Mouse (Mus musculus) mouse trophoblast stem cell (cell line): ENCODE data around the gene Hes5.

Experiments
- in situ Hi-C, 2 experiments: fragments of 300-500 bp; cut with MseI, MboI; formaldehyde crosslinking; loops; 2 replicates in 1 of 2; 3 replicates in 1 of 2; pipeline ENCODE4 v1.15.1; 2025

Gene Hes5

GRCm38 (mm10) chr4:154942632-154943322 lies 17.9 kb upstream of the Hes5 start:
- in situ Hi-C loops: loop anchor here (5.0 to 10.0 kb wide), 2 partner anchors 65 to 68 kb away; no protein-coding TSS in a partner anchor

- in situ Hi-C loops: loop anchor here (5.0 to 10.0 kb wide), 2 partner anchors 66 to 69 kb away; no protein-coding TSS in a partner anchor
Measured at GRCm38 (mm10) chr4:154943323-154944039, 17.2 kb upstream of the Hes5 start.

DNA sequence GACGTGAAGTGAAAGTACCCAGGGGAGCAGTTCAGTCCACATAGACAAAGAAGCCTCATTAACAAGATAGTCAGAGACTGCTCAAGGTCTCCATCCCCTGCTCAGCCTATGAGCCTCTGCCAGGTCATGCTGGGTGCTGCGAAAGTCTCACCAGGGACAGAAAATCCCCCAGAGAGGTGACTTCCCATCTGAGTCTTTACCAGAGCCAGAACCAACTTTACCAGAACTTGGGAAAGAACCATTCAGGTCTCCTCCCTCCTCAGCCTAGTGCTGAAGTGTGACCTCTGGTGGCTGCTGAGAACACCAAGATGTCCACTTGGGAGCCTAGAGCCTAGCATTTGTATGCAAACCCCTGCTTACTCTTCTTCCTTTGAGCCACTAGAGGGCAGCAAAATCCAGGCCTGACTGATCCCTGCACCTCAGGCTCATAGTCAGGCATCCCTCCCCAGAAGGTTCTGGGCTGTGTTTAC lies 16.6 kb upstream of the Hes5 start:
- in situ Hi-C loops: loop anchor here (5.0 to 10.0 kb wide), 2 partner anchors 67 to 69 kb away; no protein-coding TSS in a partner anchor

DNA sequence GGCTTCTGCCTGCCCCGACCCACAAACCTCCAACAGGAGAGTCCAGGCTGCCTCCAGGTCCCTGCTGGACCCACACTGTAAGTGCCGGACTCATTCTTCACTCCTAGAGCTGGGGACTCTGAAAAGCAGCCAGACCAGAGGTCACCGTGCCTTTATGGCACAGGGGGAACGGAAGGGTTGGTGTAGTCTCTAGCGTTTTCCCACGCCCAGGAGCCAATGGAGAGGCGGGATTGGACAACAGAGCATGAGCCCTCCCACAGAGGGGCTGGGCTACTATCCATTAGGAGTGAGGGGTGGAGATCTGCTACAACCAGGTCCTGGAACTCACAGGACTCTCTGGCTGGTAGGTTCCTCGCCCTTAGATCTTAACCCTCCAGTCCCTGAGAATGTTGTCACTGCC lies 14.4 kb upstream of the Hes5 start:
- in situ Hi-C loops: loop anchor here in 1 of 2 experiments (10.0 kb wide), 1 partner anchor 72 kb away; no protein-coding TSS in a partner anchor

DNA sequence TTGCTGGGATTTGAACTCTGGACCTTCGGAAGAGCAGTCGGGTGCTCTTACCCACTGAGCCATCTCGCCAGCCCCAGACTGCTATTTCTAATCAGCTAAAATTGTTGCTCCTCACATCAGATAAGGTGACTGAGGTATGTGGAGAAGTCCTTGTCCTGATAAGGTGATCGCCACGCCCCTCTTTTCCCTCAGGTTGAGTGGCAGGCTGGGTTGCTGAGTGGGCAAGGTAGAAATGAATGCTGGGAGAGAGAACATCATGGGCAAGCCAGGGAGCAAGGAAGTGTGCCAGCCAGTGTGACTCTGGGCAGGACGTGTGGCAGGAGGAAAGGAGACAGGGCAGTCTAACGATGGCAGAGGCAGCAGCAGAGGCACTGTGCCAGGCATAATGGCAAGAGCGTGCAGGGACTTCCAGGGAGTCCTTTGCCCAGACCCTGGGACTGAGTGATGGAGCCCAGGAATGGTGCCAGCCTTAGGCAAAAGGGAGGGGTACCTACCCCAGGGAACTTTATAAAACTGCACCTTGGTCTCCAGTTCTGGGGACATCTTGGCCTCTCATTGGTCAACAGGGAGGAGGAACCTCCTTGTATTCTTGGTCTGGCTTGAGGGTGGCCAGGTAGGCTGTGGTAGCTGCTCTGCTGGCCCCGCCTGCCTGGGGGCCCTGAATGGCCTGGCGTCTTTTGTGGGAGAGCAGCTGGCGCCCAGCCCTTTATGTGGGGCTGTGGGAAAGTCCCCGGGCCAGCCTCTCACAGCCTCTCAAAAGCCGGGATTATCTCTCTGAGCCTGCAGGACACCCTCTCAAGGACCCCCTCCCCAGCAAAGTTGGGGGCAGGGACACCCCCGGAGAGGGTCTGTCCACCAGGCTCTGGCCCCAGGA lies 12.4 kb upstream of the Hes5 start:
- in situ Hi-C loops: loop anchor here in 1 of 2 experiments (10.0 kb wide), 1 partner anchor 74 kb away; no protein-coding TSS in a partner anchor

DNA sequence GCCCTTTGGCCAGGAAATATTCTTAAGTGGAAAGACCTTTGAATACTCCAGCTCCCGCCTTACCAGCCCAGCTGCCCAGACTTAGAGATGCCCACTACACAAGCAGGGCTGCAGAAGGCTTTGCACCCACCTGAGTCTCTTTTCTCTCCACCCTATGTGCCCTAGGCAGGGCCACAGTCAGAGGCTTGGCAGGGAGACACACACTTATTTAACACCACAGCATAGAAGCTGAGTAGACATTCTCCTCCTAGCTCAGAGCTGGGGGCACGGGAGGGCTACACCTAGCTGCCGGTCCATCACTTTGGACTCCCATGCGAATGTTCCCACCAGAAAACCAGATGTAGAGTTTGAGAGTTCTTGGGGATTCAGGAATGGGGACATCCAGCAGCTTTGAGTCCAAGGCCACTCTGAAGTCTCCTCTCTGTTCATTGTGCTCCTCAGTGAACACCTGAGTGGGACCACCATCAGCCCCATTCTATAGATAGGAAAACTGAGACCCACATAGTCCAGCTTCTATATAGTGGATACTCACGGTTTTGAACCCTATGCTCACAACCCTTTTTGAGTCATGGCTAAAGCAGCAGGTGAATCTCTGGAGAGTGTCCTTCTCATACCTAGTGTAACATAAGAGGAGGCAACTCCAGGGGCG lies 11.7 kb upstream of the Hes5 start:
- in situ Hi-C loops: loop anchor here in 1 of 2 experiments (10.0 kb wide), 1 partner anchor 74 kb away; no protein-coding TSS in a partner anchor

DNA sequence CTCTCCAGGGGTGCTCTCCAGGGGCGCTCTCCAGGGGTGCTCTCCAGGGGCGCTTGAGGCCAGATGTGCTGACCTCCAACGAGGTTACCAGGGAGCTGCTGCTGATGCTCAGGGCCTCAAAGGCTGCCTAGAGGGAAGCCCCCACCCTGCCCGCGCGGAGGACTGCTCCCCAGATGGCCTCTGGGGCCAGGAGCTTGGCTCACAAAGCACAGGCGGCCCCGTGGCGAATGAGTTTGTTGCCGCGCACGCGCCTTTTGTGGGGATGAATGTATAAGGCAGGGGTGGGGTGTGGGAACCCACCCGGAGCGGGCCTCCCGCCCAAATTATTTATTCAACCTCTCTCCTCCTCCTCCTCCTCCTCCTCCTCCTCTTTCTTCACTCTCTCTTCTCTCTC lies 11.1 kb upstream of the Hes5 start:
- in situ Hi-C loops: loop anchor here in 1 of 2 experiments (10.0 kb wide), 1 partner anchor 75 kb away; no protein-coding TSS in a partner anchor

DNA sequence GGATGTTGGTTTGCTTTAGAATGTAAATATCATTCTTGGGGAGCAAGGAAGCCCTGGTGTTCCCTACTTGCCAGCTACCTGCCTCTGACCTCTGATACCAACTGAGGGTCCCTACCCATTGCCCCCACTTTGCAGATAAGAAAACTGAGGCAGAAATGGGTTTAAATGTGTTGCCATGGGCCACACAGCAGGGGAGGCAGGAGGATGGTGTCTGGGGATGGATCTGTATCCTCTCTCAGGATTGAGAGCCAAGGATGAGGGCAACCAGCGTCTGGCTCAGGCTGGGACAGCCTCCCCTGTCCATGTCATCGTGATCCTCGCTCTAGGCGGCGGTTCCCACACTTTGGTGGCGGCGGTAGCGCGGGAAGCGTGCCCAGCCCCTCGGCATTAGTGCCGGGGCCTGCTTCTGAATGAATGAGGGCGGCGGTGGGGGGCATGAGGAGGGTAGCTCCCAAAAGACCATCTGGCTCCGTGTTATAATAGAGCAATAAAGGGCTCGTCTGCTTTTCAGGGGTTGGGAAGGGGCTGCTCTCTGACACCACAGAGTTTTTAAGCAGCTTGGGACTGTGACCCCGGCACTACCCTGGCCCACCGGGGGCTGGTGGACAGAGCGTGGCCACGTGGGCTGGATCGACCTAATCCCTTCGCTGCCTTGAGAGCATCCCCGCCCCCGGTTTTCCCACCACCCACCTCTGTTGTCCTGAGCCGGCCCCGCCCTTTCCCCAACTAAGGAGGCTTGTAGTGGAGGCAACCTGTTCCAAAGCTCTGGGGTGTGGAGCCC lies 8.1 kb upstream of the Hes5 start:
- in situ Hi-C loops: no loop called here

DNA sequence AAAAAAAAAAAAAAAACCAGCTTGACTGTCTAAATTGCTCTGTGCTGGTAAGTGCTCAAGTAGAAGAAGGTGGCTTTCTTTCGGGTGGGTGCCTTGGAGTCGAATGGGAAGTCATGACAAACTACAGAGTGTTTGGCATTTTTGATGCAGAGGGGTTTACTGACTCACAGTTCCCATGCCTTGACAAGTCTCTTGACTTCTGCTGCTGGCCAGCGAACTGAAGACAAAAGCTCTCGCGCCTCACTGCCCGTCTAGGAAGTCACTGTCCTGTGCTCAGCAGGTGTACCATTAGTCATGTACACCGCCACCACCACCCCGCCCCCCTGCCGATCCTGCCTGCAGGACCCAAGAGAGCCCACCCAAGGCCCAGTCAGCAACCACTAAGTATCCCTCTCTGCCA lies 4.1 kb upstream of the Hes5 start:
- in situ Hi-C loops: no loop called here

GRCm38 (mm10) chr4:154957289-154957993 lies 3.3 kb upstream of the Hes5 start:
- in situ Hi-C loops: no loop called here

- in situ Hi-C loops: no loop called here
Measured at GRCm38 (mm10) chr4:154958171-154958570, 2.6 kb upstream of the Hes5 start.

DNA sequence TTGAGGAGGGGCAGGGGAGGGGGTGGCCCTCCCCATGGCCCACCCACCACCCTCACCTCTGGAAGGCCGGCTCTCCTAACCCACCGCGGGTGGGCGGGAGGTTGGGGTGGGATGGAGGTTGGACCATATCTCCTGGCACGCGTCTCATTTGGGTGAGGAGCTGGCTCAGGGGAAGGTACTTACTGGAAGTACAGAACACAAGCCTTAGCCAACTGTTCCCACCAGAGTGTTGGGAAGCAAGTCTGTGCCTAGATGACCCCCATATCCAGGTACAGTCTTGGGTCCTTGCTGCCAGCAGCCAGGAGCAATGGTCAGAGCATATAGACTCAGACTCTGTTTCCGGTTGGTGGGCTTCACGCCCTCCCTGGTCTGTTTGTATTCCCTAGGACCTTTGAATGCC lies 2.1 kb upstream of the Hes5 start:
- in situ Hi-C loops: no loop called here

- in situ Hi-C loops: no loop called here
Measured at GRCm38 (mm10) chr4:154960021-154960689, 568 bp upstream of the Hes5 start.

DNA sequence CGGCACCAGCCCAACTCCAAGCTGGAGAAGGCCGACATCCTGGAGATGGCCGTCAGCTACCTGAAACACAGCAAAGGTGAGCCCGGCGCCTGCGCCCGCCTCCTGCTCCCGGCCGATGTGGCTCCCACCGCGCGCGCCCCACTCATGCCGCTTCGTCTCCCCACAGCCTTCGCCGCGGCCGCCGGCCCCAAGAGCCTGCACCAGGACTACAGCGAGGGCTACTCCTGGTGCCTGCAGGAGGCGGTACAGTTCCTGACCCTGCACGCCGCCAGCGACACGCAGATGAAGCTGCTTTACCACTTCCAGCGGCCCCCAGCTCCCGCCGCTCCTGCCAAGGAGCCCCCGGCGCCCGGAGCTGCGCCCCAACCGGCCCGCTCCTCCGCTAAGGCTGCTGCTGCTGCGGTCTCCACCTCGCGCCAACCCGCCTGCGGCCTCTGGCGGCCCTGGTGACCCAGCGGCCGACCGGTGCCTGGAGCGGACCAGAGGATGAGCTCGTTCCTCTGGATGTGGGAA lies 559 bp downstream of the Hes5 start:
- in situ Hi-C loops: no loop called here

DNA sequence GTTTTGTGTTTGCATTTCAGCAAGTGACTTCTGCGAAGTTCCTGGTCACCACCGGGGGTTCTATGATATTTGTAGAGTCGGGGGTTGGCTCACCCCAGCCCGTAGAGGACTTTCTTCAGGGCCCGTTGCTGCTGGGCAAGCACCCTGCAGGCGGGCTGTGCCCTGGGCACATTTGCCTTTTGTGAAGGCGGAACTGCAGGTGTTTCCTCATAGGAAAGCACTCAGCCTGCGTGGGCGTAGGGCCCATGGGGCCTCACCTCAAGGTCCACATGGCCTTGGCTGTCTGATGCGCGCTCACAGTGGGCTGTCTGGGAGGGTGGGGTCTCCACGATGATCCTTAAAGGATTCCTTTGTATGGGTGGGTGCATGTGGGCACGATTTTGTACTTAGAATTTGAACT lies 1.2 kb downstream of the Hes5 start:
- in situ Hi-C loops: no loop called here

DNA sequence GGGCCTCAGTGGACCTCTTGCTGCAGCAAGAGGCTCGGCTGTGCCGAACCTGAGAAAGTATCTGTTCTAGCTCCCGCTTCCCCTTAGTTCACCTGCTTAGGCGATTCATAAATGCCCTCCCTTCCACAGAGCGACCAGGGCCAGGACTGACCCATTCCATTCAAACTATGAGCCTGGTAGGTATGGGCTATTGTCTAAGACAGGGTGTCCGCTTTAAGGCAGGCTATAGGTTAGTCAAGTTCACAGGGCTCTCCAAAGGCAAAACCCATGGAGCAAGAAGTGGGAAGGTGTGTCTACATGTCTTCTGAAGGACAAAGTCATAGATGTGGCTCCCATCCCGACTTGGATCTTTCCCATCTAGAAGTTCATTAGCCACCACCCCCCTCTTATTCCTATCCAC lies 2.0 kb downstream of the Hes5 start:
- in situ Hi-C loops: no loop called here

DNA sequence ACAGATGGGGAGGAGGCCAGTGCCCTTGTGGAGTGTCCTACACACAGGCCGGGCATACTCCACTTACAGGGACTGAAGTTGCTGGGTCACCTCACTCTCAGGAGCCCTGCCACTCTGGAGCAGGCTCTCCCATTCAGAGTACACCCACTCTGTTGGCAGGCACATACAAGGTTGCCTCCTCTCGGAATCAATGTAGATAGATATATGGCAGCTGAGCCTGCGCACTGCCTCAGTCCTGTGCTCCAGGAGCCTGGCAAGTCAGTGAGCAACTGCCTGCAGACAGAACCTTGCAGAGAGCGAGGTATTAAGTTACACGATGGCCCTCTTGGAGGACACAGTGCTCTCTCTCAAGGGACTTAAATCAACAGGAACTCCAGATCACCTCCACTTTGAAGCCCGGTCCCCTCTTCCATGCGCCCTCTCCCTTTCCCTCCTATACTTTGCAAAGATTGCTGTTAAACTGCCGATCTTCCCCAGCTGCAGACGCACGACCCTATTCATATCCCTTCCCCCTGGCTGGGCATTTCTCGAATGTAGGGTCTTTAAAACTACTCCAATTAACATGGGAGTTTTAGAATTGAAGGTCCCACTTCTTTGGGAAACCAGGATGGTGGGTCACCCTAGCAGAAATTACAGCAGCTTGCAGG lies 2.6 kb downstream of the Hes5 start:
- in situ Hi-C loops: no loop called here

DNA sequence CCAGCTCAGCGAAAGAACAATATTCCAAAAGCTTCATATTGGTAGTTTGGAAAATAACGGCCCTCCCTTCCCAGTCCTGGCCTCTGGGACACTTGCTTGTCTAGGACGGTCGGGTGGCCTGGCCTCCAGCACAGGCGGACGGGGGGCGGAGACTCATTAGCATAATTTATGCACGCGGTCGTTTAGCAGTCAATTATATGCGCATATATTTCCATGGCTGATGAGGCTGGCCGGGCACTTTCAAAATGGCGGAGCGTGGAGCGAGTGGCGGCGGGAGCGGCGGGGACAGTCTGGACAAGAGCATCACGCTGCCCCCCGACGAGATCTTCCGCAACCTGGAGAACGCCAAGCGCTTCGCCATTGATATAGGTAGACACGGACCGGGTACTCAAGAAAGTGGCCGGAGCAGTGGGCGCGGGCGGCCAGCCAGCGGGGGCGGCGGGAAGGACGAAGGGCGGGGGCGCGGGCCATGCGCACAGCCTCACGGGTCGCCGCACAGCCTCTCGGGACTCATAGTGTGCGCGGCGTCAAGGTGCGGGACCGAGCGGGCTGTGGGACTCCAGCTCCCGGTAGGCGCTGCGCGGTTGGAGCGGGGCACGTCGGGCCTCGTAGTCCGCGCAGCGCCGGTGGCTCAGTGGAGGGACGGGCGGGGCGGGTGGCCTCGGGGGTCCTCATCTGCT lies 3.3 kb downstream of the Hes5 start, which contains the start of gene Pank4:
Gene Pank4, plus strand, starts transcription at position 223 of the 680 bp plus-strand sequence.
- in situ Hi-C loops: no loop called here
